Mouse (Mus musculus) erythroblast, embryonic 14.5 days (primary cell): Measurements from ENCODE around the gene Nexn.

Experiments used
- GATA1 ChIP-seq: IDR thresholded peaks from 2 replicates; pipeline ENCODE4 v1.6.1; 2012; ENCODE audit warnings: low read length, inconsistent platforms, mixed read lengths
- TAL1 ChIP-seq: IDR thresholded peaks from 3 replicates; pipeline ENCODE4 v1.6.1; 2012; ENCODE audit warnings: low read length, inconsistent platforms, mixed read lengths

GRCm38 (mm10) chr3:152211731-152212279, 54.3 kb downstream of the Nexn start:
- TF ChIP-seq TAL1 (no peak), GATA1 (no peak)
